Mouse (Mus musculus) lung, postnatal 0 days (tissue): ENCODE results near the gene Cemip2.

Experiments used
- CTCF ChIP-seq: IDR thresholded peaks from 2 replicates; pipeline ENCODE4 v1.5.1; 2016; ENCODE audit warnings: antibody characterized with exemption, mild to moderate bottlenecking
- EP300 ChIP-seq: IDR thresholded peaks from 2 replicates; pipeline ENCODE4 v1.6.1; 2016; ENCODE audit warnings: antibody characterized with exemption, mild to moderate bottlenecking, control low read depth

DNA sequence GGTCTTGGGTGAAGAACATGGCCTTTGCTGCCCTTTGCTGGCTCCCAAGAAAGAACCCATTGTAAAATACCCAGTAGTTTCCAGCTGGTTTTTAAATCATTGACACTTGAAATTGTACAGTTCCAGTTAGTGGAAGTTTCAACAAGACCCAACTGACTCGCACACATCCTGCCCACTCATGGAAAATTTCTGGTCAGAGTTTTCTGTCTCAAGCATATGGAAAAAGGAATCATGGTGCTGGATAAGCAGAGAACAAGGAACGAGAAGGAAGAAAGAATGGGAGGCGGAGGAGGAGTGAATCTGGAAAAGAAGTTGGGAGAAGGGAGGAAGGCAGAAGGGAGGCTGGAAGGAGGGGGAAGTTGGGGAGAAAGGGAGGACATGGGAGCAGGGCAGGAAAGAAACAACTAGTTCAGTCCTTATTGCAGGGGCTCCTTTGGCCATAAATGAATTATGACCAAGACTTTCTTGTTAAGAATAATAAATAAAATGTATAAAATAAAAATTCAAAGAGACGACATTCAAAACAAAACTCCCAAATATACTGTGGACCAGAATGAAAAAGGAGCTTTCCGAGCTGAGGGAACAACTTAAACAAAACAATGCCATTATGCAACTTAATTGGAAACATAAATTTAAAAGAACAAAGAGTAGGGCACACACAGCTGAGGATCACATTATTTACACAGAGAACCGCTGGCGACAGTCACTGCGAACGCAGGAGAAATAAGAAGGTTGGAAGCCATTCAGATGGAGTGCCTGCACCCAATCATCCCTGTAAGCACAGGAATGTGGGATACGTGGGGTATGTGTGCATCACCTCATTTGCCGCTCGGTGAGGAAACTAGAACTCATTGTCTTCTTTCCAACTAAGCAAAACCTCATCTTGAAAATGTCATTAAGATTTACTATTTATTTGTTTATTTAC, 120.1 kb downstream of the Cemip2 start:
- TF ChIP-seq CTCF (no peak), EP300 (no peak)
